Mouse (Mus musculus) stomach, embryonic 16.5 days (tissue): Measurements from ENCODE around the gene Ctu2. TPM values are rescaled to one million over a fixed set of nuclear protein-coding genes. Genes with fewer than 3 reads are reported as not detected.

Experiments used
- ATAC-seq: fragments of 200-750 bp; cut with Nextera tagmentation; 2 replicates; pipeline ENCODE4 v1.8.0; 2017; ENCODE audit warnings: moderate number of reproducible peaks, moderate TSS enrichment; ENCODE audit not compliant: insufficient read depth, low FRiP score
- H3K27ac ChIP-seq: fragments of 300-500 bp; sonication (generic); 2 replicates; pipeline ENCODE4 v1.5.1; 2014; ENCODE audit warnings: low read length
- H3K27me3 ChIP-seq: fragments of 300-500 bp; sonication (generic); 2 replicates; pipeline ENCODE4 v1.6.1; 2014; ENCODE audit warnings: low read length, control low read depth, mixed read lengths; ENCODE audit not compliant: control insufficient read depth, insufficient read depth
- H3K36me3 ChIP-seq: fragments of 300-500 bp; sonication (generic); 2 replicates; pipeline ENCODE4 v1.6.1; 2014; ENCODE audit warnings: low read length; ENCODE audit not compliant: control insufficient read depth, insufficient read depth
- H3K4me1 ChIP-seq: fragments of 300-500 bp; sonication (generic); 2 replicates; pipeline ENCODE4 v1.6.1; 2014; ENCODE audit warnings: low read length, control low read depth, mixed read lengths; ENCODE audit not compliant: control insufficient read depth, insufficient read depth
- H3K4me2 ChIP-seq: fragments of 300-500 bp; sonication (generic); 2 replicates; pipeline ENCODE4 v1.6.1; 2014; ENCODE audit warnings: low read depth, low read length, mixed read lengths
- H3K4me3 ChIP-seq: fragments of 300-500 bp; sonication (generic); replicated peaks from 2 replicates; pipeline ENCODE4 v1.5.1; 2014; ENCODE audit warnings: mild to moderate bottlenecking, low read length
- H3K9ac ChIP-seq: fragments of 300-500 bp; sonication (generic); 2 replicates; pipeline ENCODE4 v1.6.1; 2014; ENCODE audit warnings: low read length
- H3K9me3 ChIP-seq: fragments of 300-500 bp; sonication (generic); replicated peaks from 2 replicates; pipeline ENCODE4 v1.6.1; 2016; ENCODE audit warnings: low read length, control low read depth; ENCODE audit not compliant: control insufficient read depth
- WGBS: fragments of 180-500 bp; shearing (Covaris S2); extraction: QIAGEN DNeasy Blood & Tissue Kit; methylation state at CpG from one replicate; pipeline ENCODE4 v1.1.7; 2014; 5-methylcytosine and 5-hydroxymethylcytosine counted together
- polyA plus RNA-seq: library from polyadenylated mRNA; unstranded; fragments of >200 nt; fragmentation: Nextera tagmentation; extraction: Ambion mirVana; gene quantifications from 2 replicates; pipeline ENCODE4 v1.2.1, GENCODE M21; 2015

Gene Ctu2
- polyA plus RNA-seq, 1 experiment from 2014 or later = 39.8 TPM

- Histone ChIP-seq H3K36me3 (no peaks in the 10 kb centered on the region), H3K27me3 (no peaks in the 10 kb centered on the region), H3K9ac (peak overlapping the region; percentile 48), H3K4me2 (peak overlapping the region; percentile 34), H3K4me1 (peaks cover 51% of the 10 kb centered on the region), H3K27ac (peak overlapping the region; percentile 84), H3K4me3 (no peak overlapping the region; the same call in 1 of the 2 replicates), H3K9me3 (no peaks in the 10 kb centered on the region)
- WGBS = 41% methylated on average over 14 of the region's 14 CpGs
- peak; percentile 41 for ATAC-seq
Measured at GRCm38 (mm10) chr8:122522796-122523651, 47.1 kb downstream of the Ctu2 start.

- H3K36me3 ChIP-seq = no peaks in the 10 kb centered on the region
- 26% methylated on average over 23 of the region's 23 CpGs for WGBS
- no peak overlapping the region; the same call in none of the 2 replicates for H3K4me3 ChIP-seq
- ATAC-seq = no peak
- no peaks in the 10 kb centered on the region for H3K9me3 ChIP-seq
- H3K27me3 ChIP-seq = no peaks in the 10 kb centered on the region
- H3K4me2 ChIP-seq = peak overlapping the region; percentile 34
- H3K27ac ChIP-seq = peak overlapping the region; percentile 84
- peak overlapping the region; percentile 48 for H3K9ac ChIP-seq
- peaks cover 43% of the 10 kb centered on the region for H3K4me1 ChIP-seq
Measured at GRCm38 (mm10) chr8:122523652-122524360, 47.9 kb downstream of the Ctu2 start.

GRCm38 (mm10) chr8:122524506-122524905, 48.6 kb downstream of the Ctu2 start:
- Histone ChIP-seq H3K27ac (0 out of 2 replicates have a peak overlapping the region, but pooled peaks have one; percentile 38), H3K9me3 (no peaks in the 10 kb centered on the region), H3K4me2 (no peak overlapping the region), H3K9ac (peak overlapping the region; percentile 48; the same call in 1 of the 2 replicates), H3K27me3 (no peaks in the 10 kb centered on the region), H3K36me3 (no peaks in the 10 kb centered on the region), H3K4me1 (peaks cover 40% of the 10 kb centered on the region), H3K4me3 (no peak overlapping the region)
- ATAC-seq = no peak
- 70% methylated on average over 6 of the region's 6 CpGs for WGBS

- Histone ChIP-seq H3K4me3 (no peak overlapping the region), H3K36me3 (no peaks in the 10 kb centered on the region), H3K9ac (peak overlapping the region; percentile 7; the same call in 1 of the 2 replicates), H3K4me1 (peaks cover 40% of the 10 kb centered on the region), H3K9me3 (no peaks in the 10 kb centered on the region), H3K27me3 (no peaks in the 10 kb centered on the region), H3K27ac (peak overlapping the region; percentile 4; the same call in 1 of the 2 replicates), H3K4me2 (no peak overlapping the region)
- no peak for ATAC-seq
- WGBS = 65% methylated on average over 6 of the region's 6 CpGs
Measured at GRCm38 (mm10) chr8:122525004-122525403, 49.1 kb downstream of the Ctu2 start.

- no peaks in the 10 kb centered on the region for H3K36me3 ChIP-seq
- H3K9me3 ChIP-seq = no peaks in the 10 kb centered on the region
- H3K4me3 ChIP-seq = no peak overlapping the region
- no peaks in the 10 kb centered on the region for H3K27me3 ChIP-seq
- H3K9ac ChIP-seq = peak overlapping the region; percentile 25; the same call in 1 of the 2 replicates
- H3K4me2 ChIP-seq = no peak overlapping the region
- peaks cover 40% of the 10 kb centered on the region for H3K4me1 ChIP-seq
- 49% methylated on average over 3 of the region's 3 CpGs for WGBS
- ATAC-seq = no peak
- peak overlapping the region; percentile 15; the same call in 1 of the 2 replicates for H3K27ac ChIP-seq
Measured at GRCm38 (mm10) chr8:122526084-122526483, 50.1 kb downstream of the Ctu2 start.

- 56% methylated on average over 7 of the region's 7 CpGs for WGBS
- Histone ChIP-seq H3K4me2 (no peak overlapping the region), H3K36me3 (no peaks in the 10 kb centered on the region), H3K4me3 (no peak overlapping the region), H3K27me3 (no peaks in the 10 kb centered on the region), H3K9ac (peak overlapping the region; percentile 25), H3K4me1 (peaks cover 40% of the 10 kb centered on the region), H3K27ac (peak overlapping the region; percentile 15; the same call in 1 of the 2 replicates), H3K9me3 (no peaks in the 10 kb centered on the region)
- peak; percentile 23; the same call in 1 of the 2 replicates for ATAC-seq
Measured at GRCm38 (mm10) chr8:122526526-122527170, 50.7 kb downstream of the Ctu2 start.

GRCm38 (mm10) chr8:122527937-122528336, 52.0 kb downstream of the Ctu2 start:
- WGBS = 94% methylated on average over 3 of the region's 3 CpGs
- no peak for ATAC-seq
- no peak overlapping the region for H3K4me3 ChIP-seq
- no peaks in the 10 kb centered on the region for H3K9me3 ChIP-seq
- no peak overlapping the region for H3K9ac ChIP-seq
- H3K27me3 ChIP-seq = no peaks in the 10 kb centered on the region
- no peak overlapping the region for H3K27ac ChIP-seq
- peaks cover 36% of the 10 kb centered on the region for H3K4me1 ChIP-seq
- H3K4me2 ChIP-seq = no peak overlapping the region
- H3K36me3 ChIP-seq = no peaks in the 10 kb centered on the region

- Histone ChIP-seq H3K9ac (no peak overlapping the region), H3K4me1 (peaks cover 24% of the 10 kb centered on the region), H3K9me3 (no peaks in the 10 kb centered on the region), H3K27me3 (no peaks in the 10 kb centered on the region), H3K27ac (no peak overlapping the region), H3K4me2 (no peak overlapping the region), H3K4me3 (no peak overlapping the region), H3K36me3 (no peaks in the 10 kb centered on the region)
- ATAC-seq = no peak
- 90% methylated on average over 4 of the region's 4 CpGs for WGBS
Measured at GRCm38 (mm10) chr8:122529159-122529558, 53.2 kb downstream of the Ctu2 start.
